Mouse (Mus musculus) spleen, adult 2 months (tissue): ENCODE measurements around the gene Olfr1178. TPM values are rescaled to one million over a fixed set of nuclear protein-coding genes. Genes with fewer than 3 reads are reported as not detected.

Source experiments
- DNase-seq, 2 experiments: peaks; one replicate each; pipeline versions ENCODE4 v3.0.0 to v3.0.0-alpha.2; 2012 to 2021; ENCODE audit warnings: low spot score in 2 of 2, low read depth in 1 of 2
- H3K27ac ChIP-seq: fragments of 200-500 bp; 2 replicates; pipeline ENCODE4 v1.5.1; 2012; ENCODE audit warnings: low read length, inconsistent platforms; ENCODE audit not compliant: insufficient read depth
- H3K27me3 ChIP-seq: fragments of 200-500 bp; 2 replicates; pipeline ENCODE4 v1.6.1; 2012; ENCODE audit warnings: mild to moderate bottlenecking, moderate library complexity, low read length, inconsistent platforms; ENCODE audit not compliant: control insufficient read depth, insufficient read depth
- H3K36me3 ChIP-seq: fragments of 200-500 bp; 2 replicates; pipeline ENCODE4 v1.6.1; 2012; ENCODE audit warnings: mild to moderate bottlenecking, low read length, inconsistent platforms; ENCODE audit not compliant: control insufficient read depth, insufficient read depth
- H3K4me1 ChIP-seq: fragments of 200-500 bp; 2 replicates; pipeline ENCODE4 v1.6.1; 2011; ENCODE audit warnings: inconsistent platforms; ENCODE audit not compliant: control insufficient read depth, insufficient read depth, insufficient read length
- H3K4me3 ChIP-seq: fragments of 200-500 bp; 2 replicates; pipeline ENCODE4 v1.5.1; 2011; ENCODE audit warnings: mild to moderate bottlenecking, inconsistent platforms; ENCODE audit not compliant: insufficient read depth, insufficient read length; ENCODE audit errors: extremely low read depth
- CTCF ChIP-seq: fragments of 200-500 bp; IDR thresholded peaks from 2 replicates; pipeline ENCODE4 v1.5.1; 2011; ENCODE audit warnings: mild to moderate bottlenecking, inconsistent platforms; ENCODE audit not compliant: insufficient read depth, insufficient read length, insufficient replicate concordance; ENCODE audit errors: extremely low read depth
- POLR2A ChIP-seq: fragments of 200-500 bp; IDR thresholded peaks from 2 replicates; pipeline ENCODE4 v1.6.1; 2011; ENCODE audit warnings: low read depth, low read length, inconsistent platforms
- WGBS: fragments of 180-500 bp; shearing (Covaris S2); methylation state at CpG from one replicate; pipeline ENCODE4 v1.1.7; 2018; 5-methylcytosine and 5-hydroxymethylcytosine counted together
- polyA plus RNA-seq: library from polyadenylated mRNA; depleted of rRNA; stranded (reverse); fragments of >200 nt; gene quantifications from 2 replicates; pipeline ENCODE4 v1.2.3, GENCODE M21; 2012; rRNA removed

Olfr1178 gene
- polyA plus RNA-seq, result not detected in 2 replicates

- WGBS, result 89% methylated on average over 1 of the region's 1 CpGs
- Histone ChIP-seq H3K4me1 (no peaks in the 10 kb centered on the region), H3K27ac (no peak within 1 kb of the TSS), H3K36me3 (no peaks in the 10 kb centered on the region), H3K27me3 (no peaks in the 10 kb centered on the region), H3K4me3 (no peak within 1 kb of the TSS)
- TF ChIP-seq POLR2A (no peak), CTCF (no peak)
- no peak for DNase-seq
Measured at GRCm38 (mm10) chr2:88386762-88387161, at the start of gene Olfr1178. Olfr1178 (plus strand) TSS chr2:88387062.

DNA sequence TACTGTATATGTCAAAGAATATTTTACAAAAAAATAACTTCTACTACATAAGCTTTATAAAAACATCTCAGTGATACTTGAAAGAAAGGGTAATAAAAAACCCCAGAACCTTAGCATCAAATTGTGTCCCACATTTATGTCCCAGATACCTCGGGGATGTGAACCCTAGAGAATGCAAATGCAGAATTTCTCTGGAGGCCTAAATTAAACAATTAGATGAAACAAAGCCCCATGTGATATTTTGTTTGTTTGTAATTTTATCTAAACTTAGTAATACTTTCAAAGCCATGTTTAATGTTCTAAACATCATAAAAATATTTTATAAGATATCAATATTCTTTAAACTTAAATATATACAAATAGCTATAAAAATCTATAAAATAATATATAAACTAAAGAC, 40.5 kb upstream of the Olfr1178 start, which contains the start of gene Olfr1177-ps:
Gene Olfr1177-ps (minus strand): TSS at position 101 of the 400 bp plus-strand sequence.
- Histone ChIP-seq H3K27me3 (no peaks in the 10 kb centered on the region), H3K27ac (no peak within 1 kb of the TSS), H3K36me3 (no peaks in the 10 kb centered on the region), H3K4me1 (no peaks in the 10 kb centered on the region), H3K4me3 (no peak within 1 kb of the TSS)
- WGBS, result 84% methylated on average over 1 of the region's 1 CpGs
- no peak for DNase-seq
- TF ChIP-seq POLR2A (no peak), CTCF (no peak)

DNA sequence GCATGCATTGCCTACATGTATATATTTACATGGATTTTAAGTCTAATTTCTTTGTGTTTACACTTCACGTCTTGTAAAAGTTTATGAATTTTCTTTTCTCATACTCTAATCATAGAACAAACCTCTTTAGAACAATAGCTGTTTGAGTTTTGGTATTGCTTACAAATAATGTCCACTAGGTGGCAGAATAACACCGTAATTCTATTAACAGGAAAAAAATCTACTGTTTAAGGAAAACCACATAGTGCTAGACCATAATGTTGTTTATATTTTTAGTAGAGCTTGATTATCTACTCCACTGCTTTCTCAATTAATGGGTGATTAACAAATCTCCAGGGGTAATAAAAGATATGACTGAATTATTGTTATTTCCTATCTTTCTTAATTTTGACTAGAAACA, 30.6 kb upstream of the Olfr1178 start:
- 7% methylated on average over 2 of the region's 2 CpGs for WGBS
- no peak for TF ChIP-seq CTCF
- no peak for TF ChIP-seq POLR2A
- H3K27ac ChIP-seq, result no peak overlapping the region
- H3K27me3 ChIP-seq, result no peaks in the 10 kb centered on the region
- H3K36me3 ChIP-seq, result no peaks in the 10 kb centered on the region
- no peak overlapping the region for H3K4me3 ChIP-seq
- no peaks in the 10 kb centered on the region for H3K4me1 ChIP-seq
- no peak for DNase-seq

- Histone ChIP-seq H3K27ac (no peak within 1 kb of the TSS), H3K4me3 (no peak within 1 kb of the TSS), H3K4me1 (no peaks in the 10 kb centered on the region), H3K27me3 (no peaks in the 10 kb centered on the region), H3K36me3 (no peaks in the 10 kb centered on the region)
- no peak for DNase-seq
- WGBS, result 80% methylated on average over 3 of the region's 3 CpGs
- TF ChIP-seq POLR2A, result no peak
- TF ChIP-seq CTCF, result no peak
Measured at GRCm38 (mm10) chr2:88406353-88406752, 19.5 kb downstream of the Olfr1178 start, which contains the start of gene Olfr1179. Olfr1179 (minus strand) TSS chr2:88406453.

- Histone ChIP-seq H3K36me3 (no peaks in the 10 kb centered on the region), H3K4me1 (no peaks in the 10 kb centered on the region), H3K27me3 (no peaks in the 10 kb centered on the region), H3K27ac (no peak within 1 kb of the TSS), H3K4me3 (no peak within 1 kb of the TSS)
- 79% methylated on average over 2 of the region's 2 CpGs for WGBS
- DNase-seq, result no peak
- no peak for TF ChIP-seq CTCF
- no peak for TF ChIP-seq POLR2A
Measured at GRCm38 (mm10) chr2:88419051-88419450, 32.2 kb downstream of the Olfr1178 start, which contains the start of gene Olfr1180. Olfr1180 (minus strand) TSS chr2:88419151.

DNA sequence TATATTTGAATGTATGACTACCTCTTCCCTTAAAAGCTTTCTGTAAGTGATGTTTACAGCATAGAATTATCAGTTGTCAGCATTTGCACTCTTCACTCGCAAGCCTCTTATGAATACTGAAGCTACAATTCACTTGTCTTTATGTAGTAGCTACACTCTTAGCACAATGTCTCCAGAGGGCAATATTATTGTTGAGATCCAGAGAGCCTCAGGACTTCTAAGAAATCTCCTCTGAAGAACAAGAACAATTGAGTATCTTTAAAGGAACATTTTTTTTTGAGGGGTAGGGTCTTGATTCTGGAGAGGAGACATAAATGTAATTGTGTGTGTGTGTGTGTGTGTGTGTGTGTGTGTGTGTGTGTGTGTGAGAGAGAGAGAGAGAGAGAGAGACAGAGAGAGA, 39.2 kb downstream of the Olfr1178 start, which contains the start of gene Olfr1181:
Gene Olfr1181 (minus strand): TSS at position 101 of the 400 bp plus-strand sequence.
- no peak within 1 kb of the TSS for H3K27ac ChIP-seq
- WGBS, result 77% methylated on average over 1 of the region's 1 CpGs

GRCm38 (mm10) chr2:88449031-88449430, 62.2 kb downstream of the Olfr1178 start, which contains the start of gene Gm13757:
Gm13757 (minus strand) TSS chr2:88449131.
- TF ChIP-seq POLR2A (no peak), CTCF (no peak)
- H3K27me3 ChIP-seq, result no peaks in the 10 kb centered on the region
- no peaks in the 10 kb centered on the region for H3K36me3 ChIP-seq
- WGBS, result 90% methylated on average over 1 of the region's 1 CpGs
- no peak within 1 kb of the TSS for H3K4me3 ChIP-seq
- H3K4me1 ChIP-seq, result no peaks in the 10 kb centered on the region
- no peak for DNase-seq
- no peak within 1 kb of the TSS for H3K27ac ChIP-seq

More for the DNA sequence above, 39.2 kb downstream of the Olfr1178 start, which contains the start of gene Olfr1181:
- Histone ChIP-seq H3K36me3 (no peaks in the 10 kb centered on the region), H3K27me3 (no peaks in the 10 kb centered on the region), H3K4me3 (no peak within 1 kb of the TSS), H3K4me1 (no peaks in the 10 kb centered on the region)
- TF ChIP-seq CTCF (no peak), POLR2A (no peak)
- DNase-seq, result no peak

Other genes with a start within 250 kb of the Olfr1178 start
- gene Olfr1167, start 231.9 kb upstream of the Olfr1178 start, polyA plus RNA-seq, result not detected in 2 replicates
- not detected in 2 replicates for gene Olfr1168, start 205.2 kb upstream of the Olfr1178 start, polyA plus RNA-seq
- not detected in 2 replicates for gene Olfr1170, start 158.7 kb upstream of the Olfr1178 start, polyA plus RNA-seq
- not detected in 2 replicates for gene Olfr1173, start 107.2 kb upstream of the Olfr1178 start, polyA plus RNA-seq
- gene Olfr1174-ps, start 71.9 kb upstream of the Olfr1178 start, polyA plus RNA-seq, result not detected in 2 replicates
- gene Olfr1175-ps, start 59.8 kb upstream of the Olfr1178 start, polyA plus RNA-seq, result not detected in 2 replicates
- gene Olfr1176, start 50.3 kb upstream of the Olfr1178 start, polyA plus RNA-seq, result not detected in 2 replicates
- not detected in 2 replicates for gene Olfr1177-ps, start 40.6 kb upstream of the Olfr1178 start, polyA plus RNA-seq
- gene Olfr1179, start 19.4 kb downstream of the Olfr1178 start, polyA plus RNA-seq, result not detected in 2 replicates
- not detected in 2 replicates for gene Olfr1180, start 32.1 kb downstream of the Olfr1178 start, polyA plus RNA-seq
- not detected in 2 replicates for gene Olfr1181, start 39.1 kb downstream of the Olfr1178 start, polyA plus RNA-seq
- gene Gm13757, start 62.1 kb downstream of the Olfr1178 start, polyA plus RNA-seq, result not detected in 2 replicates
- gene Olfr1183, start 67.8 kb downstream of the Olfr1178 start, polyA plus RNA-seq, result not detected in 2 replicates
- gene Olfr1184, start 96.5 kb downstream of the Olfr1178 start, polyA plus RNA-seq, result not detected in 2 replicates
- not detected in 2 replicates for gene Olfr1185-ps1, start 106.3 kb downstream of the Olfr1178 start, polyA plus RNA-seq
- not detected in 2 replicates for gene Olfr1186, start 131.5 kb downstream of the Olfr1178 start, polyA plus RNA-seq
- gene Olfr1188, start 169.9 kb downstream of the Olfr1178 start, polyA plus RNA-seq, result not detected in 2 replicates
- gene Olfr1189, start 199.4 kb downstream of the Olfr1178 start, polyA plus RNA-seq, result not detected in 2 replicates